Mouse (Mus musculus) E14TG2a.4 (cell line): ENCODE measurements around the gene Rpl5.

Experiments
- CTCF ChIP-seq: conservative IDR thresholded peaks from 2 replicates; pipeline ENCODE4 v1.5.1; 2014; ENCODE audit warnings: low read length
- NANOG ChIP-seq: IDR thresholded peaks from 2 replicates; pipeline ENCODE4 v1.6.1; 2014; ENCODE audit warnings: borderline replicate concordance, low read length, mixed read lengths

DNA sequence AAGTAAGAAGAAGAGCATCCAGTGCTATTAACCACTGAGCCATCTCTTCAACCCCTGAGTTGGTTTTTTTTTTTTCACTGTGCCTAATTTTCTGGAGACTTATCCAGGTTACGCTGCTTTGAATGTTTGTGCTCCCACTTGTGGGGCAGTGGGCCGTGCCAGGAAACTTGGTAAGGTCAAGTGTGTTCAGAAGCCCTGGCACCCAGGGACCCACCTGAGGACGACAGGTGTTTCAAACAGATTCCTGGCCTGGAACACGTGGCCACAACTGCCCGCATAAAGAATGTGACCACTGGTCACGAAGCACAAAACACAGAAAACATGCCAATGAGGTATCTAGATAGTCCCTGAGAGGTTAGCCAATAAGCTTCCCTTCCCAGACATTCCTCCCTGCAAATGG is 43.2 kb downstream of the Rpl5 start:
- no peak for TF ChIP-seq CTCF
- TF ChIP-seq NANOG, result no peak
